In the genomic region with DNA sequence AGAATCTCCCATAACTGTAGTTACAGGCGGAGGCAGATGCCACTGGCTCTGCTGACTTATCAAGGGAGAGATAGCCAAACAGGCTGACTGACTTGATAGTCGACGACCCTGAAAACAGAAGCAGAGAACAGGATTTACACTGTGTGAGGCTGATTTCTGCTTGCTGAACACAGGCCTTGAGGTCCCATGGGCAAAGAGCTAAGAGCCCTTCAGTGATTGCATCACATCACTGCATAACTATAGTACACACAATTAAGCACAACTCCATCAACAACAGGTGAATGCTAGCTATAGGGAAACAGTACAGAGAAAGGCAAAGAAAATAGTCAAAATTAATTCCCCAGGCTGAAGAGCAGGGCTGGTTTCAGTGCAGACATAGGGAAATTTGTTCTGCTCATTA, we compare ENCODE assay signal across 15 mouse cellular contexts.
A peak's percentile ranks its signal among the peaks of the same experiment; 100 is the strongest.
DNase-seq lines count a peak whose midpoint lies in the region; ATAC-seq lines count a peak whose summit lies in the region.
"Had no signal": no experiment of that assay in that cellular context is flagged by ENCODE, and none has a peak within 500 bp of the region (broad histone marks: within the 10 kb centered on the region; RNA-seq: fewer than 3 reads in every experiment).

No protein-coding gene starts in this region.

- peaks cover 15% of the 10 kb centered on the region for H3K4me1 ChIP-seq in hindbrain, embryonic 15.5 days (replicated peaks)
- H3K4me1 ChIP-seq in hindbrain, embryonic 12.5 days: peaks cover 15% of the 10 kb centered on the region
- peaks cover 22% of the 10 kb centered on the region for H3K4me1 ChIP-seq in midbrain, embryonic 13.5 days (replicated peaks)

- H3K36me3 ChIP-seq in hindbrain, embryonic 15.5 days: no peaks in the 10 kb centered on the region
- H3K36me3 ChIP-seq in hindbrain, embryonic 12.5 days: no peaks in the 10 kb centered on the region
- no peaks in the 10 kb centered on the region for H3K36me3 ChIP-seq in midbrain, embryonic 13.5 days
- H3K36me3 ChIP-seq: heart, embryonic 15.5 days; intestine, embryonic 15.5 days had no signal

- H3K4me3 ChIP-seq in hindbrain, embryonic 15.5 days: no peak overlapping the region
- no peak overlapping the region for H3K4me3 ChIP-seq in hindbrain, embryonic 12.5 days
- no peak overlapping the region for H3K4me3 ChIP-seq in midbrain, embryonic 13.5 days (replicated peaks)
- H3K4me3 ChIP-seq: heart, embryonic 15.5 days; intestine, embryonic 15.5 days; layer of hippocampus, adult 2 months; myocyte had no signal

- H3K9ac ChIP-seq in hindbrain, embryonic 15.5 days: no peak overlapping the region
- H3K9ac ChIP-seq in hindbrain, embryonic 12.5 days: no peak overlapping the region
- H3K9ac ChIP-seq in midbrain, embryonic 13.5 days (replicated peaks): no peak overlapping the region
- H3K9ac ChIP-seq: heart, embryonic 15.5 days; intestine, embryonic 15.5 days; liver, embryonic 14.5 days had no signal

- peak; percentile 27 for DNase-seq in MN1 (ENCODE audit: low spot score)
- DNase-seq in adipocyte (ENCODE audit: low spot score): peak; percentile 31
- DNase-seq in right cerebral cortex, adult 18-20 months: no peak
- DNase-seq in kidney, postnatal 36 days: no peak
- DNase-seq: adrenal gland, postnatal 10 days; cerebellum, adult 9-10 months had no signal

- H3K27me3 ChIP-seq in hindbrain, embryonic 15.5 days: no peaks in the 10 kb centered on the region
- no peaks in the 10 kb centered on the region for H3K27me3 ChIP-seq in hindbrain, embryonic 12.5 days
- H3K27me3 ChIP-seq in midbrain, embryonic 13.5 days: no peaks in the 10 kb centered on the region; the same call in 1 of the 2 replicates
- H3K27me3 ChIP-seq: heart, embryonic 15.5 days; intestine, embryonic 15.5 days had no signal

- no peak overlapping the region for H3K27ac ChIP-seq in hindbrain, embryonic 15.5 days (replicated peaks)
- H3K27ac ChIP-seq in hindbrain, embryonic 12.5 days: no peak overlapping the region
- H3K27ac ChIP-seq in midbrain, embryonic 13.5 days: 0 out of 2 replicates have a peak overlapping the region, but pooled peaks have one; percentile 6
- H3K27ac ChIP-seq: heart, embryonic 15.5 days; intestine, embryonic 15.5 days; layer of hippocampus, adult 2 months; liver, embryonic 14.5 days had no signal

- ATAC-seq in hindbrain, embryonic 15.5 days (ENCODE audit: low FRiP score, low read depth): peak; percentile 17; the same call in 1 of the 2 replicates
- no peak for ATAC-seq in hindbrain, embryonic 12.5 days (ENCODE audit: low FRiP score)
- no peak for ATAC-seq in midbrain, embryonic 13.5 days
- ATAC-seq: CD4-positive, CD25-positive, alpha-beta regulatory T cell, adult 4 months had no signal

- no peaks in the 10 kb centered on the region for H3K9me3 ChIP-seq in hindbrain, embryonic 15.5 days
- no peaks in the 10 kb centered on the region for H3K9me3 ChIP-seq in hindbrain, embryonic 12.5 days (replicated peaks)
- H3K9me3 ChIP-seq in midbrain, embryonic 13.5 days: no peaks in the 10 kb centered on the region
- H3K9me3 ChIP-seq: heart, embryonic 15.5 days; intestine, embryonic 15.5 days had no signal

- H3K4me2 ChIP-seq in hindbrain, embryonic 15.5 days: no peak overlapping the region
- H3K4me2 ChIP-seq in hindbrain, embryonic 12.5 days (replicated peaks): no peak overlapping the region
- H3K4me2 ChIP-seq in midbrain, embryonic 13.5 days (replicated peaks): no peak overlapping the region

- 56% methylated on average over 3 of the region's 3 CpGs for WGBS in hindbrain, embryonic 15.5 days
- 46% methylated on average over 3 of the region's 3 CpGs for WGBS in hindbrain, embryonic 12.5 days
- 28% methylated on average over 3 of the region's 3 CpGs for WGBS in midbrain, embryonic 13.5 days

Comparison
In these comparisons a context has a peak if more than half of its experiments do, and no peak if none do; other contexts are left out.
1. DNase-seq: peak in MN1 (single experiment) and adipocyte (single experiment); none in right cerebral cortex, adult 18-20 months (single experiment) and kidney, postnatal 36 days (0 of 2).